Mouse (Mus musculus): ENCODE results near the gene D3Ertd751e.

Gene D3Ertd751e

DNA sequence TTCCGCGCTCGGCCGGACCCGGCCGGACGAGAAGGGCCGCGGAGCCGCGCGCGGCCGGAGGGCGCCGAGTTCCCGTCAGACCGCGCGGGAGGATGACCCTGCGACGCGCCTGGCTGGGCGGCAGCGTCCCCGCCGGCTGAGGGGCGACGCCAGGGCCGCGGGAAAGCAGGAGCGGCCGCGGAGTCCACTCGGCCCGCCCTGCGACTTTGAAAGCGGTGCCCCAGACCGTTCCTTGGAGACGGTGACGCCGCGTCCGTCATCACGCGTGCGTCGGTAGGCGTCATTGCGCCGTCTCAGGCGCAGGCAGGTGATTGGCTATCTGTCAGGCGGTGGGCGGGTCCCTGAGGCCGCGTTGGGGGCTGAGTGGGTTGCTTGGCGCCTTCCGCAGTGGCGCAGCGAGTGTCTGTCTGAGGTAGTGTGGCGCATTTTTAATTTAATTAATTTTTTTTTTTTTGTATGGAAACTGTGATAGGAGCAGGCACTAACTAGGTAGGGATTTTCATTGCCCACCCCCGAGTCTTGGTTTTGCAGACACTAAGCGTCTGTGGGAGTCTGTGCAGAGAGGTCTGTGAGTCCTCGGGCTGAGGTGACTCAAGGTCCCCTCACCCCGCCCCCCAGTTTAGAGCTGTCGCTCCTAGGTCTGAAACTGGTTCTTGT, at the start of gene D3Ertd751e, which contains the start of gene Sclt1:
Gene D3Ertd751e, plus strand, starts transcription at position 334 of the 657 bp plus-strand sequence.
Gene Sclt1, minus strand, starts transcription at position 237 of the 657 bp plus-strand sequence.
- in situ Hi-C loops (cut with MseI, MboI) = no loop called here

DNA sequence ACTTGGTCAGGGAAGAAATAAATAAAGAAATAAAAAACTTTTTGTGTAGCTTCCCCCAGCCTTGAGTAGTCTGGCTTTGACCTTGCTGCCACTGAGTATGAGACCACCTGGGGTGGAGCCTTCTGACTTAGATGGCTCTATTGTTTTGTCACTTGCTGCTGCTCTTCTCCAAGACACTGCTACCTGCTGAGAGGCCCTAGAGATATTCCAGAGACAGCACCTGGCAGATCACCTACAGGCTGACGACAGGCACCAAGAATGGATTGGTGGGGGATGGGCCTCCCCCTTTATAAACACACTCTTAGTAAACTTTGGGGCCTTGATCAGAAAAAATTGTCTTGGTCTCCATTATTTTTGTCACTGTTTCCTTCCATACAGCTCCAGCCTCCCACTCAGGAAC, 46.7 kb upstream of the D3Ertd751e start:
- in situ Hi-C loops (cut with MseI, MboI) = no loop called here

DNA sequence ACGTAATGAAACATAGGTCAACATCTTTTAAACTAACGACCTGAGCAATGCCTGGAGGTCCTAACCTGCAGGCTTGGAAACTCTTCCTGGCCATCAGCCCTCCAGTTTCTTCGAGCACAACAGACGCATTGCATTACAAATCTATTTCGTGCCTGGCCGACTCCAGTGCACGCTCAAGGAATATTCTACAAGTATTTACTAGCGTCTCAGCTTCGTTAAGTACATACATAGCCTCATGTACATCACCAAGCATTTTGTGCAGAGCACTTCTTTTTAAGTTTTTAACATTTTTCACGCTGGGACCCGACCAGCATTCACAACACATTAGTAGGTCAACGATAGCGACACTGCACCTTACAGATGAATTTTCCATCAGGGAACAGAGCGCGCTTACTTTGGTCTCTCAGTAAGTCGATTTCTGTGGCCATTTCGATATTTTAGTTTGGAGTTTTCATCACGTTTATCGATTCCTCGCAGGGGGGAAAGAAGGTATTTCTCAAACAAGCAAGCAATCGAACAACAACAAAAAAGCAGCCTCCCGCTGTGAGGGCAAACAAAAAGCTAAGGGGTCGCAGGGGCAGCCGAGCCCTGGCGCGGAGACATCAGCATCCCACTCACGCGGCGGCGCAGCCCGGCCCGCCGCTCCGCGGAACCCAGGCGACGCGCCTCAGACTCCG, 672 bp upstream of the D3Ertd751e start:
- in situ Hi-C loops (cut with MseI, MboI) = no loop called here

DNA sequence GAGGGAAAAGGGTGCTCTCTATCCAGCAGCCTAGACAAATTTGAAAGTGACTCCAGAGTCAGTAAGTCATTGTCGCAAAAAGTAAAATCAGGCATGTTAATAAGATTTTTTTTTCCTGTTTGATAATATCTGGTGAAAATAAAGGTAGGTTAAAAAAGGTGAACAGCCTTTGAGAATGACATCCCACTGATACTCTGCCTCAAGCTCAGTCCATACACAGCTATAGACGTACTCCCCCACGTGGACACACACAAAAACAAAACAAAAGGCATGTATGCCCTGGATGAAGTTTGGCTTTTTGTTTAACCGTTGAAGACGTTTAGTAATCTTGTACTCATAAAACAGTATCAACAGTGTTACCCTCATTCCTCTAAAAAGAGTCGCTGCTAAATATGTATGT, 1.0 kb downstream of the D3Ertd751e start:
- in situ Hi-C loops (cut with MseI, MboI) = no loop called here

DNA sequence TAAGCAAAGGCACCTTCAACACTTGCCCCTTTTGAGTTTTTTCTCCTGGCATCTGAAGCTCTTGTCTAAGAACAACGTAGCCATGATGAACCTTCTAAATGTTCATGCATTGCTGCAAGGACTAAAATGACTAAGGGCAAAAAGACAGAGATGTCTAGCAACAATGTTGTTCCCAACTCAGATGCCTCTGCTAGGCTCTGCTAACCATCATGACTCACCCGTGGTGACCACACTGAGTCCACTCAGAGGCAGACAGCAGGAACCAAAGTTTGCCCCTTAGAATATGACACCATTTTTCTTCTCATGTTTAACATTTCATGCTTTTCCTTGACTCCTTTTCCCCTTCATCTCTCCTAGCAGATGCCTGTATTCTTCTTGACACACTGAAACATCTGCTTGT, 12.1 kb downstream of the D3Ertd751e start:
- in situ Hi-C loops (cut with MseI, MboI) = no loop called here

DNA sequence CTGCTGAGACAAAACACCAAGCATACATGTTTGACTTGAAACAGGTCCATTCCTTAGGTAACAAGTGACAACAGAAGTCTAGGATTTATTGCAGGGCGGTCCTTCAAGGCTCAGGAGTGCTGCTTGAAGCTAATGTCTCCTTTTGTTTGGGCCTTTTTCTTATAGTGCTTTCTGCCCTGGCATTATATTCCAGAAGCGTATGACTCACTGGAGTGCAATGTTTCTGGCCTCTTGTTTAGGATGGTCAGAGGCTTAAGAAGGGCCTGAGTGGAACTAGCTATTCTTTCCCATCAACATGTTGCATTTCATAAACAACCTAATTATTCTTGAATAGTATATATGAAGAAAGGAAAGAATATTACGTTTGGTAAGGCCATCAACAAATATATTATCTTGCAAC, 19.7 kb downstream of the D3Ertd751e start:
- in situ Hi-C loops (cut with MseI, MboI) = no loop called here

DNA sequence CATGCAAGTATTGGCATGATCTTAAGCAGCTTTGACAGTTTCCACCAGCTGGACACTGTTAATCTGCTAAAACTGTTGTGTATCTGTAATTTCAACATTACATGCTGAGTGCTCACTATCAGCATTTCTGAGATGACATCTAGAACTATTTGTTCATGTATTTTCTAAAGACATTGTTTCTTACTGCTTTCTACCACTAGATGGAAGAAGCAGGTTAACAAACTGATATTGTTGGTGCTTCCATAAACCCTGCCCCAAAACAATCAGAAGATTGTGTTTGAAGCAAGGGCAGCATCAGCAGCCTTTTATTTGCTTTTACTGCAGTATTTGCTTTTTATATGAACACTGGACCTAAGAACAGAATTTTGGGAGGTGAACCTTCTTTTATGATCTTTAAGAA, 70.0 kb downstream of the D3Ertd751e start:
- in situ Hi-C loops (cut with MseI, MboI) = no loop called here

Measured in mouse trophoblast stem cell (cell line).